Mouse (Mus musculus) liver, embryonic 12.5 days (tissue): ENCODE data around the gene A230072I06Rik. TPM values are rescaled to one million over a fixed set of nuclear protein-coding genes. Genes with fewer than 3 reads are reported as not detected.

Source experiments
- ATAC-seq: fragments of 200-750 bp; cut with Nextera tagmentation; 2 replicates; pipeline ENCODE4 v1.8.0; 2017; ENCODE audit warnings: moderate number of reproducible peaks, mild to moderate bottlenecking, moderate library complexity
- H3K27ac ChIP-seq: fragments of 300-500 bp; sonication (generic); 2 replicates; pipeline ENCODE4 v1.5.1; 2016; ENCODE audit warnings: mild to moderate bottlenecking
- H3K27me3 ChIP-seq: fragments of 300-500 bp; sonication (generic); replicated peaks from 2 replicates; pipeline ENCODE4 v1.6.1; 2016; ENCODE audit warnings: mild to moderate bottlenecking, moderate library complexity
- H3K36me3 ChIP-seq: fragments of 300-500 bp; sonication (generic); 2 replicates; pipeline ENCODE4 v1.6.1; 2016; ENCODE audit warnings: mild to moderate bottlenecking, moderate library complexity
- H3K4me1 ChIP-seq: fragments of 300-500 bp; sonication (generic); 2 replicates; pipeline ENCODE4 v1.6.1; 2016
- H3K4me2 ChIP-seq: fragments of 300-500 bp; sonication (generic); 2 replicates; pipeline ENCODE4 v1.6.1; 2016; ENCODE audit warnings: mild to moderate bottlenecking, moderate library complexity
- H3K4me3 ChIP-seq: fragments of 300-500 bp; sonication (generic); 2 replicates; pipeline ENCODE4 v1.5.1; 2016; ENCODE audit warnings: mild to moderate bottlenecking, moderate library complexity
- H3K9ac ChIP-seq: fragments of 300-500 bp; sonication (generic); 2 replicates; pipeline ENCODE4 v1.6.1; 2016; ENCODE audit warnings: mild to moderate bottlenecking, moderate library complexity
- H3K9me3 ChIP-seq: fragments of 300-500 bp; sonication (generic); replicated peaks from 2 replicates; pipeline ENCODE4 v1.6.1; 2016; ENCODE audit warnings: mild to moderate bottlenecking, moderate library complexity
- WGBS: fragments of 180-500 bp; shearing (Covaris S2); methylation state at CpG from one replicate; pipeline ENCODE4 v1.1.7; 2016; ENCODE audit not compliant: insufficient replicate concordance; 5-methylcytosine and 5-hydroxymethylcytosine counted together
- polyA plus RNA-seq: library from polyadenylated mRNA; unstranded; fragments of >200 nt; fragmentation: Nextera tagmentation; extraction: Ambion mirVana; gene quantifications from 2 replicates; pipeline ENCODE4 v1.2.1, GENCODE M21; 2016

A230072I06Rik gene
- polyA plus RNA-seq, 1 experiment from 2014 or later: not detected

GRCm38 (mm10) chr8:12282128-12282527 lies 3.5 kb downstream of the A230072I06Rik start:
- H3K9ac ChIP-seq: no peak overlapping the region
- no peaks in the 10 kb centered on the region for H3K9me3 ChIP-seq
- no peak overlapping the region for H3K4me3 ChIP-seq
- no peak for ATAC-seq
- WGBS: 67% methylated on average over 22 of the region's 22 CpGs
- H3K36me3 ChIP-seq: no peaks in the 10 kb centered on the region
- no peak overlapping the region for H3K27ac ChIP-seq
- H3K27me3 ChIP-seq: no peaks in the 10 kb centered on the region
- H3K4me1 ChIP-seq: no peaks in the 10 kb centered on the region
- H3K4me2 ChIP-seq: no peak overlapping the region

- Histone ChIP-seq H3K4me1 (no peaks in the 10 kb centered on the region), H3K27ac (no peak overlapping the region), H3K27me3 (no peaks in the 10 kb centered on the region), H3K36me3 (no peaks in the 10 kb centered on the region), H3K4me2 (no peak overlapping the region), H3K4me3 (no peak overlapping the region), H3K9me3 (no peaks in the 10 kb centered on the region), H3K9ac (no peak overlapping the region)
- ATAC-seq: no peak
Observed at GRCm38 (mm10) chr8:12290551-12290950, 11.9 kb downstream of the A230072I06Rik start.

- Histone ChIP-seq H3K9ac (no peak overlapping the region), H3K36me3 (no peaks in the 10 kb centered on the region), H3K27me3 (no peaks in the 10 kb centered on the region), H3K4me3 (no peak overlapping the region), H3K9me3 (no peaks in the 10 kb centered on the region), H3K4me1 (no peaks in the 10 kb centered on the region), H3K27ac (no peak overlapping the region), H3K4me2 (no peak overlapping the region)
- 74% methylated on average over 10 of the region's 10 CpGs for WGBS
- ATAC-seq: no peak
Observed at GRCm38 (mm10) chr8:12298326-12298950, 19.8 kb downstream of the A230072I06Rik start.

- ATAC-seq: no peak
- Histone ChIP-seq H3K9me3 (no peaks in the 10 kb centered on the region), H3K4me1 (no peaks in the 10 kb centered on the region), H3K36me3 (no peaks in the 10 kb centered on the region), H3K9ac (no peak overlapping the region), H3K4me3 (no peak overlapping the region), H3K27ac (no peak overlapping the region), H3K27me3 (no peaks in the 10 kb centered on the region), H3K4me2 (no peak overlapping the region)
- WGBS: 68% methylated on average over 14 of the region's 14 CpGs
Observed at GRCm38 (mm10) chr8:12301998-12302397, 23.4 kb downstream of the A230072I06Rik start.

- no peak overlapping the region for H3K9ac ChIP-seq
- peaks cover 27% of the 10 kb centered on the region for H3K27me3 ChIP-seq
- 48% methylated on average over 16 of the region's 16 CpGs for WGBS
- H3K4me2 ChIP-seq: no peak overlapping the region
- ATAC-seq: no peak
- no peaks in the 10 kb centered on the region for H3K36me3 ChIP-seq
- no peaks in the 10 kb centered on the region for H3K9me3 ChIP-seq
- H3K4me3 ChIP-seq: no peak overlapping the region
- no peak overlapping the region for H3K27ac ChIP-seq
- no peaks in the 10 kb centered on the region for H3K4me1 ChIP-seq
Observed at GRCm38 (mm10) chr8:12312975-12313734, 34.5 kb downstream of the A230072I06Rik start.

- H3K27me3 ChIP-seq: peaks cover 29% of the 10 kb centered on the region
- no peak overlapping the region for H3K9ac ChIP-seq
- no peak overlapping the region for H3K4me2 ChIP-seq
- no peaks in the 10 kb centered on the region for H3K4me1 ChIP-seq
- H3K36me3 ChIP-seq: no peaks in the 10 kb centered on the region
- no peak overlapping the region for H3K4me3 ChIP-seq
- H3K27ac ChIP-seq: no peak overlapping the region
- 51% methylated on average over 11 of the region's 11 CpGs for WGBS
- H3K9me3 ChIP-seq: no peaks in the 10 kb centered on the region
- no peak for ATAC-seq
Observed at GRCm38 (mm10) chr8:12314258-12314657, 35.6 kb downstream of the A230072I06Rik start.

- no peak overlapping the region for H3K4me2 ChIP-seq
- ATAC-seq: no peak
- no peaks in the 10 kb centered on the region for H3K9me3 ChIP-seq
- WGBS: 50% methylated on average over 5 of the region's 5 CpGs
- H3K36me3 ChIP-seq: no peaks in the 10 kb centered on the region
- H3K9ac ChIP-seq: no peak overlapping the region
- H3K27ac ChIP-seq: no peak overlapping the region
- H3K27me3 ChIP-seq: peaks cover 31% of the 10 kb centered on the region
- no peaks in the 10 kb centered on the region for H3K4me1 ChIP-seq
- H3K4me3 ChIP-seq: no peak overlapping the region
Observed at GRCm38 (mm10) chr8:12315177-12315576, 36.6 kb downstream of the A230072I06Rik start.

- H3K4me1 ChIP-seq: no peaks in the 10 kb centered on the region
- H3K27ac ChIP-seq: no peak overlapping the region
- no peak for ATAC-seq
- H3K9ac ChIP-seq: no peak overlapping the region
- H3K27me3 ChIP-seq: peaks cover 43% of the 10 kb centered on the region
- H3K9me3 ChIP-seq: no peaks in the 10 kb centered on the region
- no peaks in the 10 kb centered on the region for H3K36me3 ChIP-seq
- no peak overlapping the region for H3K4me3 ChIP-seq
- 71% methylated on average over 11 of the region's 11 CpGs for WGBS
- H3K4me2 ChIP-seq: no peak overlapping the region
Observed at GRCm38 (mm10) chr8:12319755-12320455, 41.3 kb downstream of the A230072I06Rik start.

GRCm38 (mm10) chr8:12322071-12322470 lies 43.5 kb downstream of the A230072I06Rik start:
- no peak overlapping the region for H3K27ac ChIP-seq
- H3K9me3 ChIP-seq: no peaks in the 10 kb centered on the region
- ATAC-seq: no peak
- no peak overlapping the region for H3K4me2 ChIP-seq
- H3K36me3 ChIP-seq: no peaks in the 10 kb centered on the region
- no peaks in the 10 kb centered on the region for H3K4me1 ChIP-seq
- no peak overlapping the region for H3K9ac ChIP-seq
- no peak overlapping the region for H3K4me3 ChIP-seq
- 54% methylated on average over 6 of the region's 6 CpGs for WGBS
- peaks cover 32% of the 10 kb centered on the region for H3K27me3 ChIP-seq

- no peak overlapping the region for H3K9ac ChIP-seq
- no peak overlapping the region for H3K4me3 ChIP-seq
- ATAC-seq: no peak
- H3K4me2 ChIP-seq: no peak overlapping the region
- peaks cover 31% of the 10 kb centered on the region for H3K27me3 ChIP-seq
- no peaks in the 10 kb centered on the region for H3K36me3 ChIP-seq
- H3K4me1 ChIP-seq: no peaks in the 10 kb centered on the region
- WGBS: 74% methylated on average over 3 of the region's 3 CpGs
- H3K27ac ChIP-seq: no peak overlapping the region
- H3K9me3 ChIP-seq: no peaks in the 10 kb centered on the region
Observed at GRCm38 (mm10) chr8:12323238-12323637, 44.6 kb downstream of the A230072I06Rik start.

- Histone ChIP-seq H3K4me2 (no peak overlapping the region), H3K4me3 (no peak overlapping the region), H3K4me1 (no peaks in the 10 kb centered on the region), H3K36me3 (no peaks in the 10 kb centered on the region), H3K9me3 (no peaks in the 10 kb centered on the region), H3K27ac (no peak overlapping the region), H3K27me3 (peaks cover 32% of the 10 kb centered on the region), H3K9ac (no peak overlapping the region)
- ATAC-seq: no peak
- WGBS: 54% methylated on average over 10 of the region's 10 CpGs
Observed at GRCm38 (mm10) chr8:12324561-12324960, 45.9 kb downstream of the A230072I06Rik start.

GRCm38 (mm10) chr8:12324991-12325601 lies 46.5 kb downstream of the A230072I06Rik start:
- H3K9me3 ChIP-seq: no peaks in the 10 kb centered on the region
- ATAC-seq: no peak
- no peak overlapping the region for H3K4me2 ChIP-seq
- no peak overlapping the region for H3K4me3 ChIP-seq
- no peaks in the 10 kb centered on the region for H3K4me1 ChIP-seq
- H3K27ac ChIP-seq: no peak overlapping the region
- no peaks in the 10 kb centered on the region for H3K36me3 ChIP-seq
- peaks cover 34% of the 10 kb centered on the region for H3K27me3 ChIP-seq
- H3K9ac ChIP-seq: no peak overlapping the region
- 25% methylated on average over 16 of the region's 16 CpGs for WGBS
